Mouse (Mus musculus) neural tube, postnatal 0 days (tissue): Measurements from ENCODE around the gene Rab15. TPM values are rescaled to one million over a fixed set of nuclear protein-coding genes. Genes with fewer than 3 reads are reported as not detected.

Source experiments
- polyA plus RNA-seq: library from polyadenylated mRNA; unstranded; fragments of >200 nt; fragmentation: Nextera tagmentation; extraction: Ambion mirVana; gene quantifications from 2 replicates; pipeline ENCODE4 v1.2.1, GENCODE M21; 2015

Rab15 gene
- polyA plus RNA-seq: 47.2 and 48.9 TPM in 2 replicates

DNA sequence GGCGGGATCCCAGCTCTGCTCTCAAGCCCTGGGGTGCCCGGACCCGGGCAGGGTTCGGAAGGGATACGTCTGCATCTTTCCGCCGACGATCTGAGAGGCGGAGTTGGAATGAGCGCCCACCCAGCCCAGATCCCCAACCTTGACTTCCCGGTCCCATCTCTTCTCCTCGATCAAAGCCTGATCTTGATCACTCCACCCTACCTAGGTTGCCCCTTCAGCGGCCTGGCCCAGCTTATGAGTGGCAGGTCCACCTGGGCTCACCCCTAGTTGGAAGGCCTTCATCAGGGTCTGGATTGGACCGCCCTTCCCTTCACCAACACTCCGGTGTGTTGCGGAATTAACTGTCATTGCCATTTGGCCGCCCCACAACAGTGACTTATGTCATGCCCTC, at the start of gene Rab15:
Gene Rab15 (minus strand): TSS at position 258 of the 391 bp plus-strand sequence.

DNA sequence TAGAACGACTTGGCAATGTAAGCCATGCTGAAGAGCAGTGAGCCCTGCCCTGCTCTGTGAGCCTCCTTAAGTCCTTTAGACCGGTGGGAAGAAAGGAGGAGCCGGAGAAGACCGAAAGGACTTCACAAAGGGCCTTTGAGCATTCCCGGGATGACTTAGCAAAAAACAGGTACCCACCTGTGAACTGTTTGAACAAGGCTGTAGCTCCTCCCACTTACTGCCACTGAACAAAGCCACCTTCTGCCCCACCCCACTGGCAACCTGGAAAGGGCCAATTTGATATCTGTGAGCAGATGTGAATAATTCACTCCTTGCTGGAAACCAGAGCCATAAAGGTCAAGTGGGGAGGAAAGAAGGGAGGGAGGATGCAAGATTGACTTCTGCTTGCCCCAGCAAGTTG, 27.4 kb downstream of the Rab15 start, which contains the start of gene Gpx2:
Gene Gpx2 (minus strand): TSS at position 205 of the 400 bp plus-strand sequence.

DNA sequence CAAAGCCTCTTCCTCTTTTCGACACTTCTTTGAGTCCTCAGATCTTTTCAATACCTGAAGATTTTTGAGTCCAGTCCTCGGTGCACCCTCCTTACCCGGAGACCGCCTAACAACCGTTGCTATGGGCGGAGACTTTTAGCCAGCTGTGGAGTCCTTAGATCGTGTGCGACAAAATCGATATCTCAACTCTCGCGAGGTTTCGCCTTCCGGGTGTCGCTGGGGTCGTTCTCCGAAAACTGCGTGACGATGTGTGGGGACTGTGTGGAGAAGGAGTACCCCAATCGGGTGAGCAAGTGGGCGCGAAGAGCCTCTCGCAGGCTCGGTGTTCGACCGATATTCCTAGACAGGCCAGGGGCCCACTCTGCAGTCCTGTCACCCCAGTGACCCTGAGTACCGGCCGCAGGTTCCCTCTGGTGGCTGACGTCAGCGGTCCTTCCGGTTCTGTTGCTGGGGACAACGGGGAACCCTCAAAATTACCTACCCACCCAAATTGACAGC, 57.3 kb downstream of the Rab15 start, which contains the start of the genes Churc1 and Fntb:
Gene Churc1 (plus strand): TSS at position 185 of the 498 bp plus-strand sequence.
Gene Fntb (plus strand): TSS at position 236 of the 498 bp plus-strand sequence.

Other genes starting within 250 kb of the Rab15 start
- gene Sptb, start 112.4 kb downstream of the Rab15 start, polyA plus RNA-seq: 7.2 and 9.2 TPM in 2 replicates
- gene Churc1, start 57.4 kb downstream of the Rab15 start, polyA plus RNA-seq: 171 and 183 TPM in 2 replicates
- gene Fntb, start 57.3 kb downstream of the Rab15 start, polyA plus RNA-seq: 29.9 and 33.9 TPM in 2 replicates
- not detected in 2 replicates for gene Gpx2, start 27.4 kb downstream of the Rab15 start, polyA plus RNA-seq
- 16.0 and 20.2 TPM in 2 replicates for gene Max, start 139.3 kb upstream of the Rab15 start, polyA plus RNA-seq